ENCODE assay signal across 8 mouse cellular contexts in genomic region chr11:4636782-4637342, GRCm38 (mm10). TPM values are rescaled to one million over a fixed set of nuclear protein-coding genes. Genes with fewer than 3 reads are reported as not detected.
DNase-seq lines count a peak whose midpoint lies in the region; ATAC-seq and TF ChIP-seq lines count a peak whose summit lies in the region.

No protein-coding gene starts in this region.

- no peaks in the 10 kb centered on the region for H3K9me3 ChIP-seq in embryonic facial prominence, embryonic 10.5 days
- H3K9me3 ChIP-seq in hindbrain, embryonic 16.5 days (ENCODE audit: control insufficient read depth, low read length), result no peaks in the 10 kb centered on the region
- H3K9me3 ChIP-seq in midbrain, embryonic 15.5 days, result no peaks in the 10 kb centered on the region

- H3K4me2 ChIP-seq in hindbrain, embryonic 16.5 days (ENCODE audit: low read length), result peak overlapping the region; percentile 76
- H3K4me2 ChIP-seq in midbrain, embryonic 15.5 days, result peak overlapping the region; percentile 79

- peaks cover 23% of the 10 kb centered on the region for H3K4me1 ChIP-seq in embryonic facial prominence, embryonic 10.5 days
- H3K4me1 ChIP-seq in hindbrain, embryonic 16.5 days (ENCODE audit: control insufficient read depth, insufficient read depth, low read depth, low read length), result peaks cover 9% of the 10 kb centered on the region
- H3K4me1 ChIP-seq in midbrain, embryonic 15.5 days, result peaks cover 15% of the 10 kb centered on the region

- TF ChIP-seq CTCF in layer of hippocampus, adult 2 months (conservative IDR thresholded peaks at IDR 0.05), result no peak

- H3K4me3 ChIP-seq in layer of hippocampus, adult 2 months, result peak overlapping the region; percentile 66
- peak overlapping the region; percentile 79 for H3K4me3 ChIP-seq in embryonic facial prominence, embryonic 10.5 days
- peak overlapping the region; percentile 82 for H3K4me3 ChIP-seq in hindbrain, embryonic 16.5 days (ENCODE audit: low read length)
- peak overlapping the region; percentile 96; the same call in 1 of the 2 replicates for H3K4me3 ChIP-seq in midbrain, embryonic 15.5 days

- peak overlapping the region; percentile 87 for H3K27ac ChIP-seq in layer of hippocampus, adult 2 months
- peak overlapping the region; percentile 83 for H3K27ac ChIP-seq in embryonic facial prominence, embryonic 10.5 days (replicated peaks)
- no peak overlapping the region; the same call in 1 of the 2 replicates for H3K27ac ChIP-seq in hindbrain, embryonic 16.5 days (ENCODE audit: low read depth, low read length)
- no peak overlapping the region for H3K27ac ChIP-seq in midbrain, embryonic 15.5 days

- H3K9ac ChIP-seq in hindbrain, embryonic 16.5 days (ENCODE audit: low read depth, low read length), result peak overlapping the region; percentile 82
- H3K9ac ChIP-seq in midbrain, embryonic 15.5 days, result peak overlapping the region; percentile 83; the same call in 1 of the 2 replicates

- H3K36me3 ChIP-seq in embryonic facial prominence, embryonic 10.5 days (replicated peaks), result peaks cover 13% of the 10 kb centered on the region
- H3K36me3 ChIP-seq in hindbrain, embryonic 16.5 days (ENCODE audit: control insufficient read depth, insufficient read depth, low read length), result no peaks in the 10 kb centered on the region
- 0 out of 2 replicates have a peak, but pooled peaks cover 3% of the 10 kb centered on the region for H3K36me3 ChIP-seq in midbrain, embryonic 15.5 days (replicated peaks)

- no peak; the same call in 1 of the 2 replicates for ATAC-seq in hindbrain, embryonic 16.5 days
- 0 out of 2 replicates have a peak, but pooled peaks have one; percentile 17 for ATAC-seq in midbrain, embryonic 15.5 days (replicated peaks)

- no peak for DNase-seq in layer of hippocampus, adult 2 months (ENCODE audit: low spot score in 2 of 2)
- no peak for DNase-seq in layer of hippocampus, postnatal 25 days (ENCODE audit: extremely low spot score in 1 of 2, low spot score in 1 of 2)
- no peak for DNase-seq in embryonic facial prominence, embryonic 10.5 days (ENCODE audit: low spot score)
- DNase-seq in adrenal gland, postnatal 14 days, result no peak
- no peak for DNase-seq in cerebellum, adult 9-10 months
- no peak for DNase-seq in T-cell, adult 2 months (ENCODE audit: low spot score)

- WGBS in embryonic facial prominence, embryonic 10.5 days, result 58% methylated on average over 5 of the region's 5 CpGs
- 60% methylated on average over 5 of the region's 5 CpGs for WGBS in hindbrain, embryonic 16.5 days
- 59% methylated on average over 5 of the region's 5 CpGs for WGBS in midbrain, embryonic 15.5 days

- H3K27me3 ChIP-seq in embryonic facial prominence, embryonic 10.5 days (replicated peaks; ENCODE audit: low read depth, poor library complexity, severe bottlenecking), result no peaks in the 10 kb centered on the region
- no peaks in the 10 kb centered on the region for H3K27me3 ChIP-seq in hindbrain, embryonic 16.5 days (replicated peaks; ENCODE audit: control insufficient read depth, insufficient read depth, low read length)
- H3K27me3 ChIP-seq in midbrain, embryonic 15.5 days (replicated peaks), result no peaks in the 10 kb centered on the region

RNA-seq across cellular contexts. Expression of gene Ascc2, which starts 0.7 kb away (rescaled TPM):
- 10 to 100 TPM; 23.7 to 25.0 TPM for total RNA-seq in layer of hippocampus, adult 2 months (2021)
- 10 to 100 TPM; 20.0 to 22.9 TPM for total RNA-seq in layer of hippocampus, postnatal 25 days (2021)
- 42.2 and 43.0 TPM in 2 replicates for polyA plus RNA-seq in embryonic facial prominence, embryonic 10.5 days (2016; fragmentation: Nextera tagmentation; extraction: Ambion mirVana)
- 18.4 and 20.6 TPM in 2 replicates for polyA plus RNA-seq in hindbrain, embryonic 16.5 days (2015; fragmentation: Nextera tagmentation; extraction: Ambion mirVana)
- 23.1 and 24.4 TPM in 2 replicates for polyA plus RNA-seq in midbrain, embryonic 15.5 days (2015; fragmentation: Nextera tagmentation; extraction: Ambion mirVana)
- 31.3 and 36.4 TPM in 2 replicates for total RNA-seq in adrenal gland, postnatal 14 days (2021)

RNA-seq across cellular contexts. Expression of gene Gm11032, which starts 17.0 kb away (rescaled TPM):
- total RNA-seq in layer of hippocampus, adult 2 months (2021), result not detected
- not detected for total RNA-seq in layer of hippocampus, postnatal 25 days (2021)
- polyA plus RNA-seq in embryonic facial prominence, embryonic 10.5 days (2016; fragmentation: Nextera tagmentation; extraction: Ambion mirVana), result not detected in 2 replicates
- not detected in 2 replicates for polyA plus RNA-seq in hindbrain, embryonic 16.5 days (2015; fragmentation: Nextera tagmentation; extraction: Ambion mirVana)
- polyA plus RNA-seq in midbrain, embryonic 15.5 days (2015; fragmentation: Nextera tagmentation; extraction: Ambion mirVana), result not detected in 2 replicates
- total RNA-seq in adrenal gland, postnatal 14 days (2021), result not detected in 2 replicates

RNA-seq across cellular contexts. Expression of gene Mtmr3, which starts 42.2 kb away (rescaled TPM):
- total RNA-seq in layer of hippocampus, adult 2 months (2021), result 10 to 100 TPM; 70.5 to 73.2 TPM
- total RNA-seq in layer of hippocampus, postnatal 25 days (2021), result 10 to 100 TPM; 69.3 to 71.4 TPM
- polyA plus RNA-seq in embryonic facial prominence, embryonic 10.5 days (2016; fragmentation: Nextera tagmentation; extraction: Ambion mirVana), result 28.2 and 29.2 TPM in 2 replicates
- 28.7 and 33.5 TPM in 2 replicates for polyA plus RNA-seq in hindbrain, embryonic 16.5 days (2015; fragmentation: Nextera tagmentation; extraction: Ambion mirVana)
- 42.1 and 42.2 TPM in 2 replicates for polyA plus RNA-seq in midbrain, embryonic 15.5 days (2015; fragmentation: Nextera tagmentation; extraction: Ambion mirVana)
- total RNA-seq in adrenal gland, postnatal 14 days (2021), result 49.8 and 53.9 TPM in 2 replicates

Comparison
In these comparisons a context has a peak if more than half of its experiments do, and no peak if none do; other contexts are left out.
1. H3K27ac ChIP-seq: peak in layer of hippocampus, adult 2 months (single experiment) and embryonic facial prominence, embryonic 10.5 days (single experiment); none in hindbrain, embryonic 16.5 days (single experiment) and midbrain, embryonic 15.5 days (single experiment).
2. Peak in every context shown above with its lines, with median percentiles within 50 percentile points of each other: H3K4me3 ChIP-seq.